Mouse (Mus musculus) CH12.LX (cell line): ENCODE measurements around the gene Pip5k1b.

Experiments
- CTCF ChIP-seq, 2 experiments: IDR thresholded peaks in 1 of 2; conservative IDR thresholded peaks in 1 of 2; 2 replicates each; pipeline ENCODE4 v1.5.1; 2011 to 2012; ENCODE audit warnings: low read depth in 2 of 2, low read length in 2 of 2, improper control_type of control experiment in 1 of 2, inconsistent platforms in 1 of 2, mild to moderate bottlenecking in 1 of 2, moderate library complexity in 1 of 2
- E2F4 ChIP-seq: IDR thresholded peaks from 2 replicates; pipeline ENCODE4 v1.6.1; 2011; ENCODE audit warnings: low read depth, low read length, improper control_type of control experiment; ENCODE audit not compliant: insufficient replicate concordance
- EP300 ChIP-seq: IDR thresholded peaks from 2 replicates; pipeline ENCODE4 v1.6.1; 2011; ENCODE audit warnings: low read length, improper control_type of control experiment
- GABPA ChIP-seq: IDR thresholded peaks from 2 replicates; pipeline ENCODE4 v1.6.1; 2012; ENCODE audit warnings: low read depth, low read length, improper control_type of control experiment, inconsistent platforms; ENCODE audit not compliant: insufficient replicate concordance
- HCFC1 ChIP-seq: IDR thresholded peaks from 2 replicates; pipeline ENCODE4 v1.6.1; 2012; ENCODE audit warnings: low read depth, mild to moderate bottlenecking, inconsistent platforms, low read length, improper control_type of control experiment
- JUN ChIP-seq: IDR thresholded peaks from 2 replicates; pipeline ENCODE4 v1.6.1; 2011; ENCODE audit warnings: low read depth, mild to moderate bottlenecking, low read length, improper control_type of control experiment, moderate library complexity; ENCODE audit not compliant: insufficient read depth
- MAZ ChIP-seq: IDR thresholded peaks from 2 replicates; pipeline ENCODE4 v1.6.1; 2012; ENCODE audit warnings: low read depth, mild to moderate bottlenecking, inconsistent platforms, low read length, improper control_type of control experiment, moderate library complexity
- MXI1 ChIP-seq: IDR thresholded peaks from 2 replicates; pipeline ENCODE4 v1.6.1; 2011; ENCODE audit warnings: mild to moderate bottlenecking, low read depth, low read length, improper control_type of control experiment
- NRF1 ChIP-seq: IDR thresholded peaks from 2 replicates; pipeline ENCODE4 v1.6.1; 2014; ENCODE audit warnings: low read depth, mild to moderate bottlenecking, inconsistent platforms, low read length, improper control_type of control experiment, moderate library complexity
- POLR2A ChIP-seq: IDR thresholded peaks from 2 replicates; pipeline ENCODE4 v1.6.1; 2011; ENCODE audit warnings: low read depth, mild to moderate bottlenecking, improper control_type of control experiment, low read length
- TBP ChIP-seq: conservative IDR thresholded peaks from 2 replicates; pipeline ENCODE4 v1.6.1; 2011; ENCODE audit warnings: low read depth, low read length, improper control_type of control experiment
- USF1 ChIP-seq: IDR thresholded peaks from 2 replicates; pipeline ENCODE4 v1.6.1; 2014; ENCODE audit warnings: low read depth, mild to moderate bottlenecking, inconsistent platforms, low read length, improper control_type of control experiment
- ZC3H11A ChIP-seq: IDR thresholded peaks from 2 replicates; pipeline ENCODE4 v1.6.1; 2012; ENCODE audit warnings: low read depth, mild to moderate bottlenecking, inconsistent platforms, low read length, improper control_type of control experiment
- ZNF384 ChIP-seq: IDR thresholded peaks from 2 replicates; pipeline ENCODE4 v1.6.1; 2012; ENCODE audit warnings: low read depth, low read length, improper control_type of control experiment, inconsistent platforms

- TF ChIP-seq TBP: no peak
- TF ChIP-seq E2F4: no peak
- TF ChIP-seq HCFC1: no peak
- TF ChIP-seq POLR2A: no peak
- no peak for TF ChIP-seq ZC3H11A
- no peak for TF ChIP-seq EP300
- TF ChIP-seq ZNF384: no peak
- TF ChIP-seq CTCF (conservative IDR thresholded peaks at IDR 0.05 in 1 of 2, IDR thresholded peaks at IDR 0.05 in 1 of 2; ENCODE audit: low read depth in 2 of 2, low read length in 2 of 2): no peak
- no peak for TF ChIP-seq GABPA
- TF ChIP-seq MAZ: no peak
- TF ChIP-seq JUN: no peak
- no peak for TF ChIP-seq NRF1
- no peak for TF ChIP-seq USF1
- TF ChIP-seq MXI1: no peak
Measured at GRCm38 (mm10) chr19:24332956-24333355, 222.7 kb downstream of the Pip5k1b start.
